In the genomic region with DNA sequence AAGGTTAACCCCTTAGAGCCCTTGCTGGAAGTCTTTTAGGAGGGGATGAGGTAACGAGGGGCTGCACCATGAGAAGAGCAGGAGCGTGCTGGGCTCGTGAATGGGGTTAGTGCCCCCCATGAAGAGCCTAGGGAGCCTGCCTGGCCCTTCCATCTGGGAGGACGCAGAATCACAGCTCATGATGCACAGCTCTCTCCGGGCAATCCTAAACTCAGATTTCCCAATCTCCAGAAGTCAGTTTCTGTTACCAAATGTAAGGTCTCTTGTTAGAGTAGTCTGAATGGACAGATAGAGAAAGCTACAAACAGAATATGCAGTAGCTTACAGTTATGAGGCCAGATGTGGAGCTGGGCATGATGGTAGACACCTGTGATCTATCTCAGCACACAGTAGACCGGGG, we compare ENCODE assay signal across 23 mouse cellular contexts. TPM values are rescaled to one million over a fixed set of nuclear protein-coding genes. Genes with fewer than 3 reads are reported as not detected.
A peak's percentile ranks its signal among the peaks of the same experiment; 100 is the strongest.
DNase-seq lines count a peak whose midpoint lies in the region; ATAC-seq and TF ChIP-seq lines count a peak whose summit lies in the region.
"Had no signal": no experiment of that assay in that cellular context is flagged by ENCODE, and none has a peak within 500 bp of the region (broad histone marks: within the 10 kb centered on the region; RNA-seq: fewer than 3 reads in every experiment).

No protein-coding gene starts in this region.

- no peak overlapping the region for H3K9ac ChIP-seq in lung, postnatal 0 days (replicated peaks; ENCODE audit: low read depth)
- no peak overlapping the region for H3K9ac ChIP-seq in ES-Bruce4 (ENCODE audit: low read depth, poor library complexity, severe bottlenecking)
- no peak overlapping the region for H3K9ac ChIP-seq in midbrain, embryonic 13.5 days (replicated peaks)
- no peak overlapping the region for H3K9ac ChIP-seq in midbrain, postnatal 0 days (replicated peaks; ENCODE audit: low read length, poor library complexity, severe bottlenecking)
- H3K9ac ChIP-seq: heart, embryonic 13.5 days; hindbrain, embryonic 15.5 days had no signal

- peak; percentile 59 for DNase-seq in lung, postnatal 0 days (ENCODE audit: low spot score)
- no peak for DNase-seq in lung, postnatal 4 days
- no peak for DNase-seq in midbrain, postnatal 0 days (ENCODE audit: low spot score)
- no peak for DNase-seq in spleen, postnatal 36 days (ENCODE audit: low spot score in 2 of 2)
- DNase-seq: adrenal gland, adult 8-10 months; adrenal gland, postnatal 36 days; cerebellum, adult 18-20 months; cerebellum, adult 9-10 months; cerebellum, postnatal 14 days; gastrocnemius, postnatal 10 days; gastrocnemius, postnatal 36 days; heart, adult 2 months; heart, postnatal 14 days; heart, postnatal 4 days had no signal

- H3K9me3 ChIP-seq in lung, postnatal 0 days (ENCODE audit: low read length): no peaks in the 10 kb centered on the region
- H3K9me3 ChIP-seq in ES-Bruce4 (replicated peaks; ENCODE audit: control insufficient read depth, insufficient read depth, low read length, poor library complexity, severe bottlenecking): no peaks in the 10 kb centered on the region
- H3K9me3 ChIP-seq in midbrain, embryonic 13.5 days: no peaks in the 10 kb centered on the region
- no peaks in the 10 kb centered on the region for H3K9me3 ChIP-seq in midbrain, postnatal 0 days (ENCODE audit: low read length)
- H3K9me3 ChIP-seq: forebrain, embryonic 10.5 days; heart, embryonic 10.5 days; heart, embryonic 13.5 days; hindbrain, embryonic 15.5 days had no signal

- H3K4me3 ChIP-seq in lung, postnatal 0 days (ENCODE audit: low read depth, low read length): no peak overlapping the region
- H3K4me3 ChIP-seq in ES-Bruce4 (ENCODE audit: low read depth, low read length): peak overlapping the region; percentile 46
- H3K4me3 ChIP-seq in midbrain, embryonic 13.5 days (replicated peaks): no peak overlapping the region
- H3K4me3 ChIP-seq in midbrain, postnatal 0 days (ENCODE audit: low read depth, low read length): no peak overlapping the region
- H3K4me3 ChIP-seq: forebrain, embryonic 10.5 days; heart, adult 2 months; heart, embryonic 10.5 days; heart, embryonic 13.5 days; hindbrain, embryonic 15.5 days had no signal

- TF ChIP-seq POLR2A in ES-Bruce4 (IDR thresholded peaks at IDR 0.05; ENCODE audit: insufficient read depth, low read length): no peak

- no peaks in the 10 kb centered on the region for H3K27me3 ChIP-seq in lung, postnatal 0 days (replicated peaks; ENCODE audit: insufficient read depth, low read length)
- H3K27me3 ChIP-seq in ES-Bruce4 (ENCODE audit: control insufficient read depth, insufficient read depth, low read length, poor library complexity, severe bottlenecking): no peaks in the 10 kb centered on the region
- H3K27me3 ChIP-seq in midbrain, embryonic 13.5 days: no peaks in the 10 kb centered on the region
- H3K27me3 ChIP-seq in midbrain, postnatal 0 days (ENCODE audit: insufficient read depth, low read length): no peaks in the 10 kb centered on the region
- H3K27me3 ChIP-seq: heart, embryonic 13.5 days; hindbrain, embryonic 15.5 days had no signal

- no peak overlapping the region for H3K27ac ChIP-seq in lung, postnatal 0 days (ENCODE audit: low read length)
- no peak overlapping the region for H3K27ac ChIP-seq in ES-Bruce4 (ENCODE audit: insufficient read depth, low read length)
- no peak overlapping the region for H3K27ac ChIP-seq in midbrain, embryonic 13.5 days
- no peak overlapping the region for H3K27ac ChIP-seq in midbrain, postnatal 0 days (ENCODE audit: low read depth, low read length)
- H3K27ac ChIP-seq: forebrain, embryonic 10.5 days; heart, adult 2 months; heart, embryonic 10.5 days; heart, embryonic 13.5 days; hindbrain, embryonic 15.5 days had no signal

- no peak for TF ChIP-seq EP300 in lung, postnatal 0 days (IDR thresholded peaks at IDR 0.05)
- TF ChIP-seq EP300 in ES-Bruce4 (IDR thresholded peaks at IDR 0.05; ENCODE audit: insufficient read depth, low read depth, low read length): 0 out of 2 replicates have a peak, but pooled peaks have one; percentile 15

- H3K36me3 ChIP-seq in lung, postnatal 0 days (ENCODE audit: insufficient read depth, low read length): no peaks in the 10 kb centered on the region
- no peaks in the 10 kb centered on the region for H3K36me3 ChIP-seq in ES-Bruce4 (ENCODE audit: control insufficient read depth, insufficient read depth, low read length, poor library complexity, severe bottlenecking)
- no peaks in the 10 kb centered on the region for H3K36me3 ChIP-seq in midbrain, embryonic 13.5 days
- no peaks in the 10 kb centered on the region for H3K36me3 ChIP-seq in midbrain, postnatal 0 days (ENCODE audit: insufficient read depth, low read length)
- H3K36me3 ChIP-seq: forebrain, embryonic 10.5 days; heart, embryonic 10.5 days; heart, embryonic 13.5 days; hindbrain, embryonic 15.5 days had no signal

- no peak for TF ChIP-seq CTCF in lung, postnatal 0 days (IDR thresholded peaks at IDR 0.05)
- no peak for TF ChIP-seq CTCF in ES-Bruce4 (IDR thresholded peaks at IDR 0.05; ENCODE audit: low read depth, low read length)
- no peak for TF ChIP-seq CTCF in midbrain, postnatal 0 days (IDR thresholded peaks at IDR 0.05)

- ATAC-seq in lung, postnatal 0 days: peak; percentile 25; the same call in 1 of the 2 replicates
- ATAC-seq in midbrain, embryonic 13.5 days: no peak
- ATAC-seq in midbrain, postnatal 0 days (ENCODE audit: low FRiP score): no peak
- ATAC-seq: activated CD4-positive, CD25-positive, alpha-beta regulatory T cell, adult 4 months; CD4-positive, CD25-positive, alpha-beta regulatory T cell, adult 4 months; forebrain, embryonic 14.5 days had no signal

- no peak overlapping the region for H3K4me2 ChIP-seq in lung, postnatal 0 days (replicated peaks; ENCODE audit: low read depth, low read length)
- 0 out of 2 replicates have a peak overlapping the region, but pooled peaks have one; percentile 17 for H3K4me2 ChIP-seq in midbrain, embryonic 13.5 days (replicated peaks)
- H3K4me2 ChIP-seq in midbrain, postnatal 0 days (ENCODE audit: low read depth, low read length, poor library complexity, severe bottlenecking): peak overlapping the region; percentile 9; the same call in 1 of the 2 replicates
- H3K4me2 ChIP-seq: heart, embryonic 13.5 days; hindbrain, embryonic 15.5 days had no signal

- no peaks in the 10 kb centered on the region for H3K4me1 ChIP-seq in lung, postnatal 0 days (ENCODE audit: insufficient read depth, low read depth, low read length)
- H3K4me1 ChIP-seq in ES-Bruce4 (ENCODE audit: control insufficient read depth, insufficient read depth, low read length): peaks cover 6% of the 10 kb centered on the region
- peaks cover 11% of the 10 kb centered on the region for H3K4me1 ChIP-seq in midbrain, embryonic 13.5 days (replicated peaks)
- H3K4me1 ChIP-seq in midbrain, postnatal 0 days (ENCODE audit: insufficient read depth, low read length): no peaks in the 10 kb centered on the region

- WGBS in lung, postnatal 0 days: 24% methylated on average over 6 of the region's 6 CpGs
- WGBS in midbrain, embryonic 13.5 days: 20% methylated on average over 6 of the region's 6 CpGs
- WGBS in midbrain, postnatal 0 days: 29% methylated on average over 6 of the region's 6 CpGs

RNA-seq across cellular contexts. Expression of a gene that starts 17.6 kb away (rescaled TPM):
- polyA plus RNA-seq in lung, postnatal 0 days (2015; fragmentation: Nextera tagmentation; extraction: Ambion mirVana): 77.7 and 83.6 TPM in 2 replicates
- polyA plus RNA-seq in ES-Bruce4 (2011; ENCODE audit: insufficient read depth, insufficient read length, low read depth, missing spikeins): 114 and 119 TPM in 2 replicates
- polyA plus RNA-seq in midbrain, embryonic 13.5 days (2015; fragmentation: Nextera tagmentation; extraction: Ambion mirVana): 18.6 and 21.6 TPM in 2 replicates
- total RNA-seq in midbrain, postnatal 0 days (2014; rRNA removed): 41.3 and 58.7 TPM in 2 replicates
- 21.4 and 22.5 TPM in 2 replicates for polyA plus RNA-seq in midbrain, postnatal 0 days (2015; fragmentation: Nextera tagmentation; extraction: Ambion mirVana)
